Mouse (Mus musculus) stomach, embryonic 16.5 days (tissue): ENCODE data around the gene Xylt1. TPM values are rescaled to one million over a fixed set of nuclear protein-coding genes. Genes with fewer than 3 reads are reported as not detected.

ENCODE experiments used
- ATAC-seq: fragments of 200-750 bp; cut with Nextera tagmentation; 2 replicates; pipeline ENCODE4 v1.8.0; 2017; ENCODE audit warnings: moderate number of reproducible peaks, moderate TSS enrichment; ENCODE audit not compliant: insufficient read depth, low FRiP score
- H3K27ac ChIP-seq: fragments of 300-500 bp; sonication (generic); 2 replicates; pipeline ENCODE4 v1.5.1; 2014; ENCODE audit warnings: low read length
- H3K27me3 ChIP-seq: fragments of 300-500 bp; sonication (generic); 2 replicates; pipeline ENCODE4 v1.6.1; 2014; ENCODE audit warnings: low read length, control low read depth, mixed read lengths; ENCODE audit not compliant: control insufficient read depth, insufficient read depth
- H3K36me3 ChIP-seq: fragments of 300-500 bp; sonication (generic); 2 replicates; pipeline ENCODE4 v1.6.1; 2014; ENCODE audit warnings: low read length; ENCODE audit not compliant: control insufficient read depth, insufficient read depth
- H3K4me1 ChIP-seq: fragments of 300-500 bp; sonication (generic); 2 replicates; pipeline ENCODE4 v1.6.1; 2014; ENCODE audit warnings: low read length, control low read depth, mixed read lengths; ENCODE audit not compliant: control insufficient read depth, insufficient read depth
- H3K4me2 ChIP-seq: fragments of 300-500 bp; sonication (generic); 2 replicates; pipeline ENCODE4 v1.6.1; 2014; ENCODE audit warnings: low read depth, low read length, mixed read lengths
- H3K4me3 ChIP-seq: fragments of 300-500 bp; sonication (generic); replicated peaks from 2 replicates; pipeline ENCODE4 v1.5.1; 2014; ENCODE audit warnings: mild to moderate bottlenecking, low read length
- H3K9ac ChIP-seq: fragments of 300-500 bp; sonication (generic); 2 replicates; pipeline ENCODE4 v1.6.1; 2014; ENCODE audit warnings: low read length
- H3K9me3 ChIP-seq: fragments of 300-500 bp; sonication (generic); replicated peaks from 2 replicates; pipeline ENCODE4 v1.6.1; 2016; ENCODE audit warnings: low read length, control low read depth; ENCODE audit not compliant: control insufficient read depth
- WGBS: fragments of 180-500 bp; shearing (Covaris S2); extraction: QIAGEN DNeasy Blood & Tissue Kit; methylation state at CpG from one replicate; pipeline ENCODE4 v1.1.7; 2014; 5-methylcytosine and 5-hydroxymethylcytosine counted together
- polyA plus RNA-seq: library from polyadenylated mRNA; unstranded; fragments of >200 nt; fragmentation: Nextera tagmentation; extraction: Ambion mirVana; gene quantifications from 2 replicates; pipeline ENCODE4 v1.2.1, GENCODE M21; 2015

Xylt1 gene
- polyA plus RNA-seq, 1 experiment from 2014 or later, result 0.79 TPM

- 66% methylated on average over 3 of the region's 3 CpGs for WGBS
- no peaks in the 10 kb centered on the region for H3K36me3 ChIP-seq
- no peak overlapping the region for H3K9ac ChIP-seq
- no peak overlapping the region for H3K27ac ChIP-seq
- peaks cover 5% of the 10 kb centered on the region; the same call in 1 of the 2 replicates for H3K9me3 ChIP-seq
- H3K4me2 ChIP-seq, result no peak overlapping the region
- no peaks in the 10 kb centered on the region for H3K27me3 ChIP-seq
- no peak overlapping the region for H3K4me3 ChIP-seq
- ATAC-seq, result peak; percentile 8; the same call in 1 of the 2 replicates
- H3K4me1 ChIP-seq, result no peaks in the 10 kb centered on the region
These were observed 125.0 kb downstream of the Xylt1 start for GRCm38 (mm10) chr7:117505791-117506190.

- no peaks in the 10 kb centered on the region for H3K4me1 ChIP-seq
- H3K4me3 ChIP-seq, result no peak overlapping the region
- H3K36me3 ChIP-seq, result no peaks in the 10 kb centered on the region
- 74% methylated on average over 10 of the region's 10 CpGs for WGBS
- H3K9me3 ChIP-seq, result no peaks in the 10 kb centered on the region
- no peak for ATAC-seq
- H3K27me3 ChIP-seq, result no peaks in the 10 kb centered on the region
- no peak overlapping the region for H3K4me2 ChIP-seq
- H3K27ac ChIP-seq, result no peak overlapping the region
- no peak overlapping the region for H3K9ac ChIP-seq
These were observed 126.6 kb downstream of the Xylt1 start for GRCm38 (mm10) chr7:117507351-117507750.

GRCm38 (mm10) chr7:117508090-117508489, 127.3 kb downstream of the Xylt1 start:
- no peaks in the 10 kb centered on the region for H3K9me3 ChIP-seq
- H3K4me2 ChIP-seq, result no peak overlapping the region
- H3K27me3 ChIP-seq, result no peaks in the 10 kb centered on the region
- H3K4me1 ChIP-seq, result no peaks in the 10 kb centered on the region
- ATAC-seq, result peak; percentile 26; the same call in 1 of the 2 replicates
- H3K27ac ChIP-seq, result no peak overlapping the region
- H3K9ac ChIP-seq, result no peak overlapping the region
- WGBS, result 38% methylated on average over 8 of the region's 8 CpGs
- no peaks in the 10 kb centered on the region for H3K36me3 ChIP-seq
- no peak overlapping the region for H3K4me3 ChIP-seq

- no peak; the same call in 1 of the 2 replicates for ATAC-seq
- no peak overlapping the region for H3K4me2 ChIP-seq
- 80% methylated on average over 2 of the region's 2 CpGs for WGBS
- no peak overlapping the region for H3K27ac ChIP-seq
- no peak overlapping the region for H3K9ac ChIP-seq
- no peaks in the 10 kb centered on the region for H3K9me3 ChIP-seq
- H3K4me3 ChIP-seq, result no peak overlapping the region
- H3K36me3 ChIP-seq, result no peaks in the 10 kb centered on the region
- H3K4me1 ChIP-seq, result no peaks in the 10 kb centered on the region
- no peaks in the 10 kb centered on the region for H3K27me3 ChIP-seq
These were observed 129.3 kb downstream of the Xylt1 start for GRCm38 (mm10) chr7:117510113-117510512.

- no peaks in the 10 kb centered on the region for H3K36me3 ChIP-seq
- whole genome bisulfite sequencing, result 59% methylated on average over 2 of the region's 2 CpGs
- ATAC-seq, result no peak
These were observed 131.5 kb downstream of the Xylt1 start for GRCm38 (mm10) chr7:117512301-117512700.

GRCm38 (mm10) chr7:117515794-117516193, 135.0 kb downstream of the Xylt1 start:
- Histone ChIP-seq H3K36me3 (no peaks in the 10 kb centered on the region), H3K27ac (no peak overlapping the region), H3K4me1 (no peaks in the 10 kb centered on the region), H3K27me3 (no peaks in the 10 kb centered on the region), H3K9me3 (no peaks in the 10 kb centered on the region), H3K4me3 (no peak overlapping the region), H3K4me2 (no peak overlapping the region), H3K9ac (no peak overlapping the region)
- WGBS, result 42% methylated on average over 1 of the region's 1 CpGs
- ATAC-seq, result no peak

More at GRCm38 (mm10) chr7:117512301-117512700, 131.5 kb downstream of the Xylt1 start:
- Histone ChIP-seq H3K9ac (no peak overlapping the region), H3K27me3 (no peaks in the 10 kb centered on the region), H3K4me3 (no peak overlapping the region), H3K4me1 (no peaks in the 10 kb centered on the region), H3K4me2 (no peak overlapping the region), H3K27ac (no peak overlapping the region), H3K9me3 (no peaks in the 10 kb centered on the region)

GRCm38 (mm10) chr7:117516896-117517295, 136.1 kb downstream of the Xylt1 start:
- no peaks in the 10 kb centered on the region for H3K4me1 ChIP-seq
- no peak overlapping the region for H3K4me2 ChIP-seq
- no peaks in the 10 kb centered on the region for H3K27me3 ChIP-seq
- H3K4me3 ChIP-seq, result no peak overlapping the region
- H3K9me3 ChIP-seq, result 0 out of 2 replicates have a peak, but pooled peaks cover 4% of the 10 kb centered on the region
- no peak overlapping the region for H3K27ac ChIP-seq
- H3K36me3 ChIP-seq, result no peaks in the 10 kb centered on the region
- H3K9ac ChIP-seq, result no peak overlapping the region
- WGBS, result 33% methylated on average over 4 of the region's 4 CpGs
- ATAC-seq, result peak; percentile 29; the same call in 1 of the 2 replicates

GRCm38 (mm10) chr7:117521369-117521768, 140.6 kb downstream of the Xylt1 start:
- no peak for ATAC-seq
- H3K9ac ChIP-seq, result no peak overlapping the region
- 0 out of 2 replicates have a peak, but pooled peaks cover 4% of the 10 kb centered on the region for H3K9me3 ChIP-seq
- H3K27ac ChIP-seq, result no peak overlapping the region
- no peaks in the 10 kb centered on the region for H3K4me1 ChIP-seq
- H3K36me3 ChIP-seq, result no peaks in the 10 kb centered on the region
- no peak overlapping the region for H3K4me3 ChIP-seq
- H3K27me3 ChIP-seq, result no peaks in the 10 kb centered on the region
- H3K4me2 ChIP-seq, result no peak overlapping the region

GRCm38 (mm10) chr7:117522092-117522635, 141.4 kb downstream of the Xylt1 start:
- Histone ChIP-seq H3K27ac (no peak overlapping the region), H3K9ac (no peak overlapping the region), H3K4me1 (no peaks in the 10 kb centered on the region), H3K27me3 (no peaks in the 10 kb centered on the region), H3K36me3 (no peaks in the 10 kb centered on the region), H3K4me2 (no peak overlapping the region), H3K9me3 (0 out of 2 replicates have a peak, but pooled peaks cover 4% of the 10 kb centered on the region), H3K4me3 (no peak overlapping the region)
- ATAC-seq, result no peak
- WGBS, result 48% methylated on average over 4 of the region's 4 CpGs
